Mouse (Mus musculus) spleen, adult 2 months (tissue): ENCODE data around the gene Apbb2.

Experiments
- CTCF ChIP-seq: fragments of 200-500 bp; IDR thresholded peaks from 2 replicates; pipeline ENCODE4 v1.5.1; 2011; ENCODE audit warnings: mild to moderate bottlenecking, inconsistent platforms; ENCODE audit not compliant: insufficient read depth, insufficient read length, insufficient replicate concordance; ENCODE audit errors: extremely low read depth
- POLR2A ChIP-seq: fragments of 200-500 bp; IDR thresholded peaks from 2 replicates; pipeline ENCODE4 v1.6.1; 2011; ENCODE audit warnings: low read depth, low read length, inconsistent platforms

- TF ChIP-seq CTCF (no peak), POLR2A (no peak)
These were observed 212.2 kb downstream of the Apbb2 start for GRCm38 (mm10) chr5:66406431-66406830.
